Mouse (Mus musculus) midbrain, embryonic 11.5 days (tissue): ENCODE measurements around the gene Ajuba. TPM values are rescaled to one million over a fixed set of nuclear protein-coding genes. Genes with fewer than 3 reads are reported as not detected.

Experiments used
- ATAC-seq: fragments of 200-750 bp; cut with Nextera tagmentation; 2 replicates; pipeline ENCODE4 v1.8.0; 2017; ENCODE audit warnings: moderate TSS enrichment, moderate library complexity; ENCODE audit not compliant: low FRiP score
- DNase-seq: peaks from one replicate; pipeline ENCODE4 v3.0.0; 2015; ENCODE audit warnings: low spot score; ENCODE audit errors: missing footprints
- H3K27ac ChIP-seq: fragments of 300-500 bp; sonication (generic); 2 replicates; pipeline ENCODE4 v1.5.1; 2014; ENCODE audit warnings: low read depth, low read length
- H3K27me3 ChIP-seq: fragments of 300-500 bp; sonication (generic); 2 replicates; pipeline ENCODE4 v1.6.1; 2014; ENCODE audit warnings: mild to moderate bottlenecking, low read length, moderate library complexity, mixed read lengths; ENCODE audit not compliant: control insufficient read depth, insufficient read depth
- H3K36me3 ChIP-seq: fragments of 300-500 bp; sonication (generic); 2 replicates; pipeline ENCODE4 v1.6.1; 2014; ENCODE audit warnings: mild to moderate bottlenecking, low read length, moderate library complexity, mixed read lengths; ENCODE audit not compliant: control insufficient read depth, insufficient read depth
- H3K4me1 ChIP-seq: fragments of 300-500 bp; sonication (generic); 2 replicates; pipeline ENCODE4 v1.6.1; 2014; ENCODE audit warnings: low read length; ENCODE audit not compliant: control insufficient read depth, insufficient read depth
- H3K4me2 ChIP-seq: fragments of 300-500 bp; sonication (generic); 2 replicates; pipeline ENCODE4 v1.6.1; 2014; ENCODE audit warnings: mild to moderate bottlenecking, moderate library complexity
- H3K4me3 ChIP-seq: fragments of 300-500 bp; sonication (generic); 2 replicates; pipeline ENCODE4 v1.5.1; 2014; ENCODE audit warnings: low read depth, low read length
- H3K9ac ChIP-seq: fragments of 300-500 bp; sonication (generic); 2 replicates; pipeline ENCODE4 v1.6.1; 2014; ENCODE audit warnings: low read length
- H3K9me3 ChIP-seq: fragments of 300-500 bp; sonication (generic); 2 replicates; pipeline ENCODE4 v1.6.1; 2016; ENCODE audit warnings: low read length; ENCODE audit not compliant: control insufficient read depth
- WGBS: fragments of 180-500 bp; shearing (Covaris S2); extraction: QIAGEN DNeasy Blood & Tissue Kit; methylation state at CpG from one replicate; pipeline ENCODE4 v1.1.7; 2014; 5-methylcytosine and 5-hydroxymethylcytosine counted together
- polyA plus RNA-seq: library from polyadenylated mRNA; unstranded; fragments of >200 nt; fragmentation: Nextera tagmentation; extraction: Ambion mirVana; gene quantifications from 2 replicates; pipeline ENCODE4 v1.2.1, GENCODE M21; 2014

Gene Ajuba
- polyA plus RNA-seq, 1 experiment from 2014 or later, result 24.3 TPM

- under 1% methylated on average over 73 of the region's 84 CpGs for WGBS
- Histone ChIP-seq H3K36me3 (peaks cover under 1% of the 10 kb centered on the region; the same call in 1 of the 2 replicates), H3K4me3 (peak overlapping the region; percentile 91), H3K9me3 (no peaks in the 10 kb centered on the region), H3K9ac (peak overlapping the region; percentile 94), H3K4me2 (peak overlapping the region; percentile 81), H3K4me1 (peaks cover 42% of the 10 kb centered on the region), H3K27me3 (no peaks in the 10 kb centered on the region), H3K27ac (peak overlapping the region; percentile 78)
- DNase-seq (peak; percentile 96), ATAC-seq (0 out of 2 replicates have a peak, but pooled peaks have one; percentile 8)
Measured at GRCm38 (mm10) chr14:54576241-54577088, 893 bp downstream of the Ajuba start.

GRCm38 (mm10) chr14:54575631-54576030 is 1.7 kb downstream of the Ajuba start:
- H3K9ac ChIP-seq, result peak overlapping the region; percentile 94

GRCm38 (mm10) chr14:54575031-54575430 is 2.3 kb downstream of the Ajuba start:
- peaks cover 45% of the 10 kb centered on the region for H3K4me1 ChIP-seq
- peak overlapping the region; percentile 81 for H3K4me2 ChIP-seq
- peaks cover 6% of the 10 kb centered on the region; the same call in 1 of the 2 replicates for H3K36me3 ChIP-seq
- ATAC-seq, result no peak
- H3K27ac ChIP-seq, result no peak overlapping the region
- H3K9me3 ChIP-seq, result no peaks in the 10 kb centered on the region
- WGBS, result 1% methylated on average over 8 of the region's 8 CpGs
- peak overlapping the region; percentile 91 for H3K4me3 ChIP-seq
- peak overlapping the region; percentile 94 for H3K9ac ChIP-seq
- H3K27me3 ChIP-seq, result no peaks in the 10 kb centered on the region
- DNase-seq, result no peak

More at GRCm38 (mm10) chr14:54575631-54576030, 1.7 kb downstream of the Ajuba start:
- under 1% methylated on average over 39 of the region's 39 CpGs for whole genome bisulfite sequencing
- Histone ChIP-seq H3K27me3 (no peaks in the 10 kb centered on the region), H3K36me3 (peaks cover 6% of the 10 kb centered on the region; the same call in 1 of the 2 replicates), H3K27ac (peak overlapping the region; percentile 44; the same call in 1 of the 2 replicates), H3K4me1 (peaks cover 42% of the 10 kb centered on the region), H3K4me2 (peak overlapping the region; percentile 81), H3K4me3 (peak overlapping the region; percentile 91), H3K9me3 (no peaks in the 10 kb centered on the region)
- DNase-seq (peak; percentile 96), ATAC-seq (0 out of 2 replicates have a peak, but pooled peaks have one; percentile 3)

GRCm38 (mm10) chr14:54574253-54574652 is 3.1 kb downstream of the Ajuba start:
- WGBS, result 8% methylated on average over 4 of the region's 4 CpGs
- H3K9ac ChIP-seq, result peak overlapping the region; percentile 94
- peak overlapping the region; percentile 91 for H3K4me3 ChIP-seq
- H3K4me1 ChIP-seq, result peaks cover 53% of the 10 kb centered on the region
- peaks cover 6% of the 10 kb centered on the region; the same call in 1 of the 2 replicates for H3K36me3 ChIP-seq
- DNase-seq (peak; percentile 93), ATAC-seq (no peak)
- peak overlapping the region; percentile 25; the same call in 1 of the 2 replicates for H3K27ac ChIP-seq
- H3K27me3 ChIP-seq, result no peaks in the 10 kb centered on the region
- H3K4me2 ChIP-seq, result peak overlapping the region; percentile 81
- no peaks in the 10 kb centered on the region for H3K9me3 ChIP-seq

- Histone ChIP-seq H3K36me3 (peaks cover 10% of the 10 kb centered on the region; the same call in 1 of the 2 replicates), H3K4me3 (peak overlapping the region; percentile 91), H3K9me3 (no peaks in the 10 kb centered on the region), H3K27ac (peak overlapping the region; percentile 48; the same call in 1 of the 2 replicates), H3K9ac (peak overlapping the region; percentile 94), H3K4me2 (peak overlapping the region; percentile 81), H3K27me3 (no peaks in the 10 kb centered on the region), H3K4me1 (peaks cover 51% of the 10 kb centered on the region)
- ATAC-seq, result peak; percentile 80
- DNase-seq, result peak; percentile 95
- WGBS, result 2% methylated on average over 14 of the region's 14 CpGs
Measured at GRCm38 (mm10) chr14:54572790-54573736, 4.3 kb downstream of the Ajuba start.

GRCm38 (mm10) chr14:54572122-54572521 is 5.2 kb downstream of the Ajuba start:
- H3K9me3 ChIP-seq, result no peaks in the 10 kb centered on the region
- WGBS, result 37% methylated on average over 4 of the region's 4 CpGs
- H3K4me3 ChIP-seq, result peak overlapping the region; percentile 11; the same call in 1 of the 2 replicates
- no peaks in the 10 kb centered on the region for H3K27me3 ChIP-seq
- DNase-seq, result peak; percentile 89
- no peak for ATAC-seq
- peak overlapping the region; percentile 81 for H3K4me2 ChIP-seq
- H3K4me1 ChIP-seq, result peaks cover 51% of the 10 kb centered on the region
- peak overlapping the region; percentile 37; the same call in 1 of the 2 replicates for H3K9ac ChIP-seq
- H3K27ac ChIP-seq, result peak overlapping the region; percentile 48; the same call in 1 of the 2 replicates
- H3K36me3 ChIP-seq, result peaks cover 14% of the 10 kb centered on the region; the same call in 1 of the 2 replicates

- H3K9me3 ChIP-seq, result no peaks in the 10 kb centered on the region
- H3K4me3 ChIP-seq, result no peak overlapping the region
- peak; percentile 94 for DNase-seq
- no peaks in the 10 kb centered on the region for H3K27me3 ChIP-seq
- 54% methylated on average over 17 of the region's 17 CpGs for WGBS
- H3K4me2 ChIP-seq, result peak overlapping the region; percentile 6; the same call in 1 of the 2 replicates
- peak overlapping the region; percentile 32; the same call in 1 of the 2 replicates for H3K27ac ChIP-seq
- H3K4me1 ChIP-seq, result peaks cover 42% of the 10 kb centered on the region
- peaks cover 14% of the 10 kb centered on the region; the same call in 1 of the 2 replicates for H3K36me3 ChIP-seq
- no peak for ATAC-seq
- peak overlapping the region; percentile 28; the same call in 1 of the 2 replicates for H3K9ac ChIP-seq
Measured at GRCm38 (mm10) chr14:54569451-54570392, 7.6 kb downstream of the Ajuba start.
